Mouse (Mus musculus) spleen, adult 10 weeks (tissue): ENCODE measurements around the gene Olfr1066. TPM values are rescaled to one million over a fixed set of nuclear protein-coding genes. Genes with fewer than 3 reads are reported as not detected.

Source experiments
- polyA plus RNA-seq: library from polyadenylated mRNA; stranded (reverse); fragments of 350-450 nt; fragmentation: Illumina TruSeq; extraction: RNeasy Lipid Tissue Mini Kit (QIAGEN cat#74804); gene quantifications from one replicate; pipeline ENCODE4 v1.2.3, GENCODE M21; 2015; ENCODE audit warnings: low replicate concordance; ENCODE audit not compliant: insufficient read depth

The Olfr1066 gene
- polyA plus RNA-seq, result not detected

GRCm38 (mm10) chr2:86456169-86456568 lies at the start of gene Olfr1066:
Olfr1066 (minus strand) TSS chr2:86456269.

GRCm38 (mm10) chr2:86487286-86487685 lies 31.2 kb upstream of the Olfr1066 start, which contains the start of gene Olfr228:
Olfr228 (minus strand) TSS chr2:86487386.

GRCm38 (mm10) chr2:86450491-86450890 lies 5.6 kb downstream of the Olfr1066 start, which contains the start of gene Olfr1065:
Olfr1065 (minus strand) TSS chr2:86450591.

DNA sequence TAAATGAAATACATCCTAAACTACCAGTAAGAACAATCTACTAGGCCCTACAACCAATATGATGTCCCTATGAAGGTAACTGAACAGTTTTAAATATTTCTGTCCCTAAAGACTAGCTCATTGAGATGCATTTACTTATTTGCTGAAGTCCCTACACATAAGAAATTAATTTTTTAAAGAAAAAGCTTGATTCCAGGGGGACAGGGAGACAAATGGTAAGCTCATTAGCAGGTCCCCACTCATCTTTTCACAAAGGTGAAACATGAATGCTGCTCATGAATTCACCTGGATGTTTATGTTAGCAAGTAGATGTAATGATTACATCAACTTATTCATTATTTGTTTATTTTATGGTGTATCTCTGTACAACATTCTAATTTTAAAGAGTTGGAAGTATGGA lies 29.4 kb downstream of the Olfr1066 start, which contains the start of gene Olfr1062:
Gene Olfr1062 (minus strand): TSS at position 101 of the 400 bp plus-strand sequence.

GRCm38 (mm10) chr2:86413950-86414349 lies 42.1 kb downstream of the Olfr1066 start, which contains the start of gene Olfr1061:
Olfr1061 (minus strand) TSS chr2:86414050.

Other genes starting within 250 kb of the Olfr1066 start
- gene Olfr1046, start 237.0 kb downstream of the Olfr1066 start, polyA plus RNA-seq, result not detected
- not detected for gene Olfr1047, start 224.9 kb downstream of the Olfr1066 start, polyA plus RNA-seq
- not detected for gene Olfr1048, start 216.0 kb downstream of the Olfr1066 start, polyA plus RNA-seq
- gene Olfr1049, start 197.9 kb downstream of the Olfr1066 start, polyA plus RNA-seq, result not detected
- gene Olfr1051, start 177.2 kb downstream of the Olfr1066 start, polyA plus RNA-seq, result not detected
- not detected for gene Olfr1052, start 163.8 kb downstream of the Olfr1066 start, polyA plus RNA-seq
- not detected for gene Olfr1053, start 141.0 kb downstream of the Olfr1066 start, polyA plus RNA-seq
- not detected for gene Olfr1054, start 120.8 kb downstream of the Olfr1066 start, polyA plus RNA-seq
- gene Olfr1055, start 106.0 kb downstream of the Olfr1066 start, polyA plus RNA-seq, result not detected
- gene Olfr1056, start 93.8 kb downstream of the Olfr1066 start, polyA plus RNA-seq, result not detected
- gene Olfr1057, start 77.9 kb downstream of the Olfr1066 start, polyA plus RNA-seq, result not detected
- not detected for gene Olfr1058, start 67.7 kb downstream of the Olfr1066 start, polyA plus RNA-seq
- not detected for gene Olfr1061, start 42.2 kb downstream of the Olfr1066 start, polyA plus RNA-seq
- gene Olfr1062, start 29.5 kb downstream of the Olfr1066 start, polyA plus RNA-seq, result not detected
- not detected for gene Olfr1065, start 5.7 kb downstream of the Olfr1066 start, polyA plus RNA-seq
- not detected for gene Olfr228, start 31.1 kb upstream of the Olfr1066 start, polyA plus RNA-seq
- gene Olfr1076, start 52.2 kb upstream of the Olfr1066 start, polyA plus RNA-seq, result not detected
- not detected for gene Olfr1079, start 86.2 kb upstream of the Olfr1066 start, polyA plus RNA-seq
- gene Olfr1080, start 102.0 kb upstream of the Olfr1066 start, polyA plus RNA-seq, result not detected
- gene Olfr1082, start 142.7 kb upstream of the Olfr1066 start, polyA plus RNA-seq, result not detected
- not detected for gene Olfr1084, start 183.5 kb upstream of the Olfr1066 start, polyA plus RNA-seq
- gene Olfr1085, start 205.8 kb upstream of the Olfr1066 start, polyA plus RNA-seq, result not detected
- gene Olfr1086, start 223.8 kb upstream of the Olfr1066 start, polyA plus RNA-seq, result not detected
- not detected for gene Olfr1087, start 242.1 kb upstream of the Olfr1066 start, polyA plus RNA-seq